Mouse (Mus musculus): ENCODE measurements around the gene Prdm5. TPM values are rescaled to one million over a fixed set of nuclear protein-coding genes. Genes with fewer than 3 reads are reported as not detected.

Prdm5 gene
- polyA plus RNA-seq (2016; fragmentation: Nextera tagmentation; extraction: Ambion mirVana): 17.5 and 19.5 TPM in 2 replicates

DNA sequence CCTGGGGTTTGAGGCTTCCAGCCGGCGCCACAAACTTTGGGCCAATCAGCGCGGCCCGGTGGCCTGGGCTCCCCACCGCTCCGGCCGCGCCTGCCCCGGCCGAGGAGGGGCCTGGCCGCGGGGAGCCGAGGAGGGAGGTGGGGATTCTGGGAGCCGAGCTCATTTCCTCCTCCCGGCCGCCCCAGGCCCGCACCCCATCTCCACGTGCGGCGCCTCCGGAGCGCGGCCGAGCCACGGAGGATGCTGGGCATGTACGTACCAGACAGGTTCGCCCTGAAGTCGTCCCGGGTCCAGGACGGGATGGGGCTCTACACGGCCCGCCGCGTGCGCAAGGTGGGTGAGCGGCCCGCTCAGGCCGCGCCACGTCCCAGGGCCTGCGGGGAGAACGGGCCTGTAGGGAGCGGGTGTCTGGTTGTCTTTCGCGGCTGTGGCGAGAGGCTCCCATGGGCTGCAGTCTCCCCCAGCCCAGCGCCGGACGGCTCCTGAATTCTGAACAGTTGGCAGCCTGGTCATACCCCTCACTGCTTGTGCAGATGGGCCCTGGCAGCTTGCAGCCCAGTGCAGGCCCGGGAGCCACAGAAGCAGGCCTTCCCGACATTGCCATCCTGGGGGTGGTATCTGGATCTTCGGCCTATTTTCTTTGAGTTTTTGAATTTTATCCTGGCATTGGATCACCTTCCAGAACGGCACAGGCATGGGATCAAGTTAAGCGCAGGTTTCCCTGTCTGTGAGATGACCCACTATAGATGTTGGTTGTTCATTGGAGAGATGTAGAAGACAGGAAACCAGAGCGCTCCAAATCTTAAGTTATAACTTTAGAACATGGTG lies at the start of gene Prdm5:
TSS of gene Prdm5 (plus strand) at position 128 of the 828 bp plus-strand sequence.
- Histone ChIP-seq H3K27me3 (ENCODE audit: low read depth, poor library complexity, severe bottlenecking) (no peaks in the 10 kb centered on the region), H3K36me3 (no peaks in the 10 kb centered on the region), H3K27ac (peak within 1 kb of the TSS; percentile 97), H3K4me3 (peak within 1 kb of the TSS; percentile 73), H3K9me3 (replicated peaks) (no peaks in the 10 kb centered on the region), H3K4me1 (peaks cover 20% of the 10 kb centered on the region)
- 5% methylated on average over 56 of the region's 56 CpGs for WGBS
- DNase-seq (ENCODE audit: low spot score): peak; percentile 81

DNA sequence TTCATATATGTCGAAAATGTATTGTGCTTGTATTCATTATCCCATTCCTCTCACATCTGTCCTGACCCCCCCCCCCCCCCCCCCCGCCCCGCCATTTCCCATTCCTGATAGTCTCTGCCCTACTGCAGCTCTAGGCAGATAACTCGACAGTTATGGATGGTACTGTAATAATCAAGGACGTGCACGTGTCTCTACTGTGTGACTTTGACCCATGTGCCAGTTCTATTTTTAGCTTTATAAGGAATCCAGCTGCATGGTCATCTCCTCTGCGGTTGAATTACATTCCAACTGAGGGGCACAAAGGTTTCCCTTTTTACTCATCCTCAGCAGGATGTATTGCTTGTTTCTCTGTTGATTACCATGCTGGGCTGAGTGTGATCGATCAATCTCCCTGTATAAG lies 39.3 kb upstream of the Prdm5 start:
- H3K36me3 ChIP-seq: no peaks in the 10 kb centered on the region
- H3K27ac ChIP-seq: no peak overlapping the region
- H3K27me3 ChIP-seq (ENCODE audit: low read depth, poor library complexity, severe bottlenecking): no peaks in the 10 kb centered on the region
- H3K9me3 ChIP-seq (replicated peaks): no peaks in the 10 kb centered on the region
- no peak for DNase-seq (ENCODE audit: low spot score)
- H3K4me1 ChIP-seq: no peaks in the 10 kb centered on the region
- H3K4me3 ChIP-seq: no peak overlapping the region
- 77% methylated on average over 6 of the region's 8 CpGs for WGBS

DNA sequence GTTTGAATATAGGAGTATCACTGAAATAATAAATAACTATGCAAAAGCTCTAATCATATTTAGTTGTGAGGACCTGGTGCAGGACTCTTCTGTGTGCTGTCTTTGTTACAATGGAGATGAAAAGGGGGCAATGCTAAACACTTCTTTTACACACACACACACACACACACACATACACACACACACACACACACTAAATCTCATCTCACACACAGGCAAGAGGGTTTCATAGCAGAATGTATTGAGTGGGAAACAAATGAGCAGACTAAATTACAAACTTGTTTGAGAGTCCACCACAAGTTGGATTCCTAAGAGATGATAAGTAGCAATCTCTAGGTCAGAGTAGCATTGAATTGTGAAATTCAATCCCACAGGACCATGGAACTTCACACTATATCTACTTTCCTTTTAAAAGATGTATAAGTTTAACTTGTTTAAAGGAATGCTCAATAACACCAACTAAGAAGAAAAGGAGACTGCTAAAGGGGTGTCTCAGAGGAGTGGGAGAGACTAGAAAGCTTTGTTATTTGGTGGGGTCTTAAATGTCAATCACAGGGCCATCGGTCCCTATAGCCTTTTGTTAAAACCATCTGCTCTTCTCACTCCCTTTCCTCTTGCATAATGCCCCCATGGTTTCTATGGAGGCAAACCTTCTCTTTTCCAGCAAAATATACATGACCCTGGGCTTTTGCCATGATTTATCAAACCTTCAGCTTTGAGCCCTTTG lies 35.5 kb upstream of the Prdm5 start:
- no peak overlapping the region for H3K4me3 ChIP-seq
- WGBS: 61% methylated on average over 1 of the region's 1 CpGs
- no peaks in the 10 kb centered on the region for H3K27me3 ChIP-seq (ENCODE audit: low read depth, poor library complexity, severe bottlenecking)
- DNase-seq (ENCODE audit: low spot score): no peak
- no peaks in the 10 kb centered on the region for H3K36me3 ChIP-seq
- no peaks in the 10 kb centered on the region for H3K9me3 ChIP-seq (replicated peaks)
- H3K4me1 ChIP-seq: no peaks in the 10 kb centered on the region
- no peak overlapping the region for H3K27ac ChIP-seq

DNA sequence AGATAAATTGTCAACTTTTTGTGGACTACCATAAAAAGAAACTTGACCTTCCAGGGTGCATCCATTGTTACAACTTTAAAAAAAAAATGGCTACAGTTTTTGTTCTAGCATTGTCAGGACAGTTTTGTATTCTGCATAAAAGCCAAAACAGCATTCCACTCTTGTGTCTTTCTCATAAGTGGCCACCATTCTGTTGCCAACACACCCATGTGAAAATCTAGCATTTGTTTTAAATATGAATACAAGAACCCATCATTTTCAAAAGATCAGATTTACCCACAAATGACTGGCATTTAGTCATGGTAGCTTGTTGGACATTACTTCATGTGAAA lies 35.0 kb upstream of the Prdm5 start:
- Histone ChIP-seq H3K27ac (no peak overlapping the region), H3K4me3 (no peak overlapping the region), H3K4me1 (peaks cover 4% of the 10 kb centered on the region), H3K27me3 (ENCODE audit: low read depth, poor library complexity, severe bottlenecking) (no peaks in the 10 kb centered on the region), H3K36me3 (no peaks in the 10 kb centered on the region), H3K9me3 (replicated peaks) (no peaks in the 10 kb centered on the region)
- DNase-seq (ENCODE audit: low spot score): no peak

DNA sequence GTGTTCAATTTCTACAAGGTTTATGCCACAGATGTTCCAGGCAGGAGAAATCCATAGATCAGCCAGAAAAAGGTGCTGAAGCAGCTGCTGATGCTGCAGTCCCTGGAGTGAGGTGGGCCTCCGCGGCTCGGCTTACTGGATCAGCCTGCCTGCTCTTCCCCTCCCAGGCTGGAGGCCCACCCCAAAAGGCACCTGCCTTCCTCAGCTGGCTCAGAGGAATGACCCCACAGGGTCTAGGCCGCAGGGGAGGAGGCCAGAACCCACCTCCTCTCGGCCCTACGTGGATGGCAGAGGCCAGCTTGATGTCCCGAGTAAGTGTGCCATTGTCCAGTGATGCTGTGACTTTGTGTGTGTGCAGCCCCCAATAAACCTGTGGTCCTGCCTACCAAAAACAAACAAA lies 20.6 kb upstream of the Prdm5 start:
- no peak for DNase-seq (ENCODE audit: low spot score)
- no peak overlapping the region for H3K27ac ChIP-seq
- H3K9me3 ChIP-seq (replicated peaks): no peaks in the 10 kb centered on the region
- peaks cover 8% of the 10 kb centered on the region; the same call in 1 of the 2 replicates for H3K4me1 ChIP-seq
- H3K27me3 ChIP-seq (ENCODE audit: low read depth, poor library complexity, severe bottlenecking): no peaks in the 10 kb centered on the region
- H3K4me3 ChIP-seq: no peak overlapping the region
- no peaks in the 10 kb centered on the region for H3K36me3 ChIP-seq
- 63% methylated on average over 7 of the region's 7 CpGs for WGBS

DNA sequence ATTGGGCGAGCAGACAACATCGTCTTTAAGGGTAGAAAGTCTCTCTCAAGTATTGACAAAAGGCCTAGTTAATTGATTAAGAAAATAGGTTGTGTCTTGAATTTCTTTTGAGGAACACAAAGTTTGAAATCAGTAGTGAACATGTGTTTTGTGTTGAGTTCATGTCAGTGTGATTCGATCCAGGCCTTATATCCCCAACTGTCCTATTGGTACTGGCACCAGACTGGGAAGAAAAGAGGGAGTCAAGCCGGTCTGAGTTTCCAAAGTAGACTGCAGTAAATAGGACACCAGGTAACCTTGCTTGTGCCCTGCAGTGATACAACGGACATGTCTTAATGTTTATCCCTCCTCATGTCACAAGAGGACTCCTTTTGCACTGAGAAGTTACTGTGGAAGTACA lies 19.6 kb upstream of the Prdm5 start:
- WGBS: 66% methylated on average over 5 of the region's 5 CpGs

DNA sequence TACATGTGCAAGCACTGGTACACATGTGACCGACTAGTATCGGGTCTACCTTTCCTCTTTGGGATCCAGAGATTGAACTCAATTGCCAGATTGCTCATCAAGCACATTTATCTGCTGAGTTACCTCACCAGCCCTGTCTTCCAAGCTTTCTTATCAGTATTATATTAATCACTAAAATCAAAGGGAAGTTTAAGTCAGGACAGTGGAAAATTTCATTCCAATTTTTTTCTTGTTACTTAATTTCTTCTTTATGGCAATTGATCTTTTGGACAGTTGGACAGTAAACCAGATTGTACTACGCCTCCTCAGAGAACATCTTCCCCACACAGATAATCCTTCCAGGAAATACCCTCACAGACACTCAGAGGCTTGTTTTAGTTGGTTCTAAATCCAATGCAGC lies 18.7 kb upstream of the Prdm5 start:
- Histone ChIP-seq H3K4me1 (peaks cover 14% of the 10 kb centered on the region), H3K9me3 (replicated peaks) (no peaks in the 10 kb centered on the region), H3K27me3 (ENCODE audit: low read depth, poor library complexity, severe bottlenecking) (no peaks in the 10 kb centered on the region), H3K27ac (no peak overlapping the region), H3K36me3 (no peaks in the 10 kb centered on the region), H3K4me3 (no peak overlapping the region)
- 90% methylated on average over 3 of the region's 3 CpGs for WGBS
- DNase-seq (ENCODE audit: low spot score): no peak

More for the DNA sequence above, 19.6 kb upstream of the Prdm5 start:
- no peak overlapping the region for H3K27ac ChIP-seq
- H3K4me3 ChIP-seq: no peak overlapping the region
- H3K9me3 ChIP-seq (replicated peaks): no peaks in the 10 kb centered on the region
- DNase-seq (ENCODE audit: low spot score): no peak
- H3K36me3 ChIP-seq: no peaks in the 10 kb centered on the region
- no peaks in the 10 kb centered on the region for H3K27me3 ChIP-seq (ENCODE audit: low read depth, poor library complexity, severe bottlenecking)
- H3K4me1 ChIP-seq: peaks cover 8% of the 10 kb centered on the region; the same call in 1 of the 2 replicates

DNA sequence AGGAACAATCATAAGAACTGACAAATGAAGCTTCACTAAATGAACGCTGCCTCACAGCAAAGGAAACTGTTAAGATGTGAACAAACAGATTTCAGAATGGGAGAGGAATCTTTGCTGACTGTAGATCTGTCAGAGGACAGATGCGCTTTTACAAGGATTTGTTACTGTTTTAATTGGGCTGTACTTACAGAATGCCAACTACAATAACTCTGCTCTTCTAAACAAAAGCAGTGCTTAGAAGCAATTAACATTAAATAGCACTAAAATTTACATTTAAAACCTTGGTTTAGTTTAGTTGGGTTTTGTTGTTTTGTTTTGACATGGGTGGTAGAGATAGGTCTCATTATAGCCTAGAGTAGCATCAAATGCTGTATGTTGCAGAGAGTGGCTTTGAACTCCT lies 14.3 kb upstream of the Prdm5 start:
- Histone ChIP-seq H3K27ac (no peak overlapping the region), H3K4me3 (no peak overlapping the region), H3K9me3 (replicated peaks) (no peaks in the 10 kb centered on the region), H3K4me1 (peaks cover 21% of the 10 kb centered on the region), H3K27me3 (ENCODE audit: low read depth, poor library complexity, severe bottlenecking) (no peaks in the 10 kb centered on the region), H3K36me3 (no peaks in the 10 kb centered on the region)
- no peak for DNase-seq (ENCODE audit: low spot score)
- WGBS: 84% methylated on average over 2 of the region's 2 CpGs

DNA sequence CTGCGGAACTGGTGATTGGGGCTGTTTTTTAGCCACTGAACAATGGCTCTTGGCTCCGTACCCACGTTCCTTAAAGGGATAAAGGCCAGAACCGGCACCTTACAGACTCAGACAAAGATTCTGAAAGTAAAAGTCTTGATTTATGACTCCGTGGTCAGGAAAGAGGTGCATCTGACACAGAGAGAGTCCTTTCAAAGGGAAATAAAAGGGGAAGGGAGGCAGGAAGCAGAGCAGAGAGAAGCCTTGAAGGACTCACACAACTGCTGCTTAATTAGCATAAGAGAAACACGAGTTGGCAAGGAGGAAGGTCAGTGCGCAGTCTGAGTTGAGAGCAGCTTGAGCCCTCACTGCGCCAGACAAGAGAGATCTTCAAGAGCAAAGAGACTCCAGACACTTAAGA lies 13.7 kb upstream of the Prdm5 start:
- H3K4me3 ChIP-seq: 0 out of 2 replicates have a peak overlapping the region, but pooled peaks have one; percentile 13
- peak overlapping the region; percentile 67; the same call in 1 of the 2 replicates for H3K27ac ChIP-seq
- WGBS: 15% methylated on average over 8 of the region's 8 CpGs
- H3K27me3 ChIP-seq (ENCODE audit: low read depth, poor library complexity, severe bottlenecking): no peaks in the 10 kb centered on the region
- H3K9me3 ChIP-seq (replicated peaks): no peaks in the 10 kb centered on the region
- DNase-seq (ENCODE audit: low spot score): no peak
- peaks cover 20% of the 10 kb centered on the region for H3K4me1 ChIP-seq
- H3K36me3 ChIP-seq: no peaks in the 10 kb centered on the region

DNA sequence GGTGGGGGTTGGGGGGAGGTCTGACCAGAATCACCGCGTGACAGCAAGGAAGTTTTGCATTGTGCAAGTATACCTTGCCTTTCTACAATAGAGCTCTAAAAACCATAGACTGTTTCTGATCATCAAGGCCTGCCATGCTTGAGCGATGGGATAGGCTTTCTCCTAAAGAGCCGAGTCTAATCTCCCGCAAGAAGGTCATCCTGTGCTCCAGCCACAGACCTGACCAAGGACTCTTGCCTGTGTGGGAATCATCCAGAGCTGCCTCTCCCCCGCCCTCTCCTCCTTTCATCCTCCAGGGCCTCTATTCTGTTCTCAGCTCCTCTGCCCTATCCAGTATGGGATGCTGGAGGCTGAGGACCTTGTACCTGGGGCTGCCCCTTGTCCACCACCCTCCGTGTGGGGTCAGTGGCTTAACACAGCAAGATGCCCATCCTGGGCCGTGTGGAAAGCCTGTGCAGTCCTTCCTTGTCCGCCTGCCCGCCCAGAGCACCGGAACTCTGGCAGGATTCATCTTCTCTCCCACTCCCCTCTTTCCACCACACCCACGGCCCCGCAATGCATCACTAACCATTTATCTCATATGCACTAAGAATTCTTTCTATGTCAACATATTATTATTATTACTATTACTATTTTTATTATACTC lies 12.9 kb upstream of the Prdm5 start:
- Histone ChIP-seq H3K36me3 (no peaks in the 10 kb centered on the region), H3K27ac (0 out of 2 replicates have a peak overlapping the region, but pooled peaks have one; percentile 67), H3K4me1 (peaks cover 20% of the 10 kb centered on the region), H3K4me3 (no peak overlapping the region), H3K27me3 (ENCODE audit: low read depth, poor library complexity, severe bottlenecking) (no peaks in the 10 kb centered on the region), H3K9me3 (replicated peaks) (no peaks in the 10 kb centered on the region)
- DNase-seq (ENCODE audit: low spot score): no peak
- 86% methylated on average over 13 of the region's 13 CpGs for WGBS

DNA sequence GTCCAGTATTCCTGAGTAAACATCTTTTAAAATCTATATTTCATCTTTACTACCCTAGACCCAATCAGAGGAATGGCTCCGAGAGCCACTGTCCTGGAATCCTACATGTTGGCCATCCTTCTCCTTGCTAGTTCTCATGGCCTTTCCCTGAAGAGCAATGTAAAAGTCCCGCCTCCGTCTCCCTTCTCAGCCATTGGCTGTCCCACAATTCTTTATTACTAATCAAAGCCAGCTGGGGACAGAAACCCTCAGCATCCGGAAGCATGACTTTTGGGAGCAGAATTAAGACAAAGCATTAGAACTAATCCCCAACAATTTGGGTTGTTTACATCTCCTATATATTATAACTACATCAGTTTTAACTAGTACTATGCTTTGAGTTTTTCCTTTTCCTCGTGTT lies 10.9 kb upstream of the Prdm5 start:
- Histone ChIP-seq H3K27ac (no peak overlapping the region), H3K36me3 (no peaks in the 10 kb centered on the region), H3K9me3 (replicated peaks) (no peaks in the 10 kb centered on the region), H3K4me3 (no peak overlapping the region), H3K27me3 (ENCODE audit: low read depth, poor library complexity, severe bottlenecking) (no peaks in the 10 kb centered on the region), H3K4me1 (peaks cover 20% of the 10 kb centered on the region)
- no peak for DNase-seq (ENCODE audit: low spot score)
- WGBS: 72% methylated on average over 5 of the region's 5 CpGs

DNA sequence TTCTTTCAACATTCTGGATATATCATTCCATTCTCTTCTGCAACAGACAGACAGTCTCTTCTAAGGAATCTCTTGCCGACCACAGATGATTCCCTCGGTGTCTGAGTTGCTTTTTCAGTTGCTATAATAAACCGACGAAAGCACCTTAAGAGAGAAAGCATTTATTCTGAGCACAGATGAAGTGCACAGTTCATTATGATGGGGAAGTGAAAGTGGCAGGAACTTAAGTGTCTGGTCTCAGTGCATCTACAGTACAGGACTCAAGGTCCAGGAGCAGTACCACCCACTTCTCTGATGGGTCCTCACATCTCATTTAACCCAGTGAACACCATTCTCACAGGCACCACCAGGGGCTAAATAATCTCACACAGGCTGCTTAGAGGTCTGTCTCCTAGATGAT lies 5.2 kb upstream of the Prdm5 start:
- Histone ChIP-seq H3K4me3 (no peak overlapping the region), H3K4me1 (peaks cover 5% of the 10 kb centered on the region), H3K27ac (no peak overlapping the region), H3K36me3 (no peaks in the 10 kb centered on the region), H3K9me3 (replicated peaks) (no peaks in the 10 kb centered on the region), H3K27me3 (ENCODE audit: low read depth, poor library complexity, severe bottlenecking) (no peaks in the 10 kb centered on the region)
- 96% methylated on average over 4 of the region's 4 CpGs for WGBS
- DNase-seq (ENCODE audit: low spot score): no peak

DNA sequence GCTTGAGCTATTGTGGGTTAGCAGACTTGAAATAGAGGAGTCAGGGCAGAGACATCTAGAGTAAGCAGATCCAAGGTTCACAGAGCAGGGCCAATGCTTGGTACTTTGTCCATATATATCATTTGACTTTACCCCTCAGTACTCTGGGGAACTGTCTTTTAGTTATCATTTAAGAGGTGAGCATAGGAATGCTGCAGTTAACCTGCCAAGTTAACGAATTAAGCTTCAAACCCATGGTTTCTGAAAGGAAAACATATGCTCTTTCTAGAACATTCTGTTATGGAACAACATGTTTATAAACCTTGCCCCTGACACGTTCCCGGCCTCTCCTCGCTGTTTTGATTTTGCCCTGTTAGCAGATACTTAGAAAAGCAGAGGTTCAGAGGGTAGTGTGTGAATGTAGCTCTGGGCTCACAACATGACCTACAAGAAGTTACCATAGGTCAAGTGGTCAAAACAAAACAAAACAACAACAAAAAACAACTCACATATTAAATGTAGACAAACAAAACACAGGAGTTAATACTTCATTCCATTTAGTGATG lies 973 bp downstream of the Prdm5 start:
- peak overlapping the region; percentile 73 for H3K4me3 ChIP-seq
- H3K36me3 ChIP-seq: no peaks in the 10 kb centered on the region
- H3K27me3 ChIP-seq (ENCODE audit: low read depth, poor library complexity, severe bottlenecking): no peaks in the 10 kb centered on the region
- H3K27ac ChIP-seq: peak overlapping the region; percentile 97
- H3K9me3 ChIP-seq (replicated peaks): no peaks in the 10 kb centered on the region
- peaks cover 20% of the 10 kb centered on the region for H3K4me1 ChIP-seq
- WGBS: 90% methylated on average over 4 of the region's 4 CpGs
- no peak for DNase-seq (ENCODE audit: low spot score)
